Mouse (Mus musculus): ENCODE measurements around the gene Ikbke. TPM values are rescaled to one million over a fixed set of nuclear protein-coding genes. Genes with fewer than 3 reads are reported as not detected.

Gene Ikbke
- polyA plus RNA-seq, 1 experiment from 2014 or later, result 0.73 TPM

DNA sequence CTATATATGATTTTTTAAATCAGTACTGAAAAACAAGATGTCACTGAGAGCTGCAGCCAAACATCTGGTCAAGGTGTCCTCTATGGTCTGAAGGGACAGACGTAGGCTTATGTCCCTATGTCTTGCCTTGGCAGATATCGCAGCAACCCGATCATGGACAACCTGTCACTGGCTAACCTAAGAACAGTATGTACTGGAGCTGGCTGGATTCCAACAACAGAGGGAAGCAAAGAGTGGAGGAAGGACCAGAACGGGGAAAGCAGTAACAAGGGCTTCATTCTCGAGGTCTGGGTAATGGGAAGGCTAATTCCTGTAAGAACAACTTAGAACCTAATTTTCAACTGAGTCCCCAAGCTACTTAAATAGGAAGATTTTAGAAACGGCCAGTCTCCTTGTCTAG is 9.5 kb upstream of the Ikbke start:
- no peak for ATAC-seq
- Histone ChIP-seq H3K4me3 (ENCODE audit: low read depth, low read length) (no peak overlapping the region), H3K27ac (ENCODE audit: low read length) (no peak overlapping the region), H3K27me3 (ENCODE audit: control insufficient read depth, insufficient read depth, low read depth, low read length) (no peaks in the 10 kb centered on the region), H3K36me3 (ENCODE audit: control insufficient read depth, insufficient read depth, low read length) (peaks cover 20% of the 10 kb centered on the region), H3K4me2 (ENCODE audit: low read length) (no peak overlapping the region), H3K4me1 (ENCODE audit: control insufficient read depth, insufficient read depth, low read length) (no peaks in the 10 kb centered on the region), H3K9me3 (replicated peaks; ENCODE audit: control insufficient read depth, low read length, poor library complexity, severe bottlenecking) (no peaks in the 10 kb centered on the region), H3K9ac (ENCODE audit: low read depth, low read length) (no peak overlapping the region)
- 89% methylated on average over 6 of the region's 6 CpGs for WGBS

GRCm38 (mm10) chr1:131287267-131287666 is 7.9 kb upstream of the Ikbke start:
- Histone ChIP-seq H3K4me2 (ENCODE audit: low read length) (no peak overlapping the region), H3K36me3 (ENCODE audit: control insufficient read depth, insufficient read depth, low read length) (peaks cover 20% of the 10 kb centered on the region), H3K4me1 (ENCODE audit: control insufficient read depth, insufficient read depth, low read length) (no peaks in the 10 kb centered on the region), H3K27me3 (ENCODE audit: control insufficient read depth, insufficient read depth, low read depth, low read length) (no peaks in the 10 kb centered on the region), H3K9ac (ENCODE audit: low read depth, low read length) (no peak overlapping the region), H3K4me3 (ENCODE audit: low read depth, low read length) (no peak overlapping the region), H3K27ac (ENCODE audit: low read length) (no peak overlapping the region), H3K9me3 (replicated peaks; ENCODE audit: control insufficient read depth, low read length, poor library complexity, severe bottlenecking) (no peaks in the 10 kb centered on the region)
- 62% methylated on average over 2 of the region's 2 CpGs for WGBS
- ATAC-seq, result no peak

GRCm38 (mm10) chr1:131286803-131287202 is 7.4 kb upstream of the Ikbke start:
- no peak for ATAC-seq
- Histone ChIP-seq H3K4me1 (ENCODE audit: control insufficient read depth, insufficient read depth, low read length) (no peaks in the 10 kb centered on the region), H3K4me2 (ENCODE audit: low read length) (no peak overlapping the region), H3K27ac (ENCODE audit: low read length) (no peak overlapping the region), H3K4me3 (ENCODE audit: low read depth, low read length) (no peak overlapping the region), H3K27me3 (ENCODE audit: control insufficient read depth, insufficient read depth, low read depth, low read length) (no peaks in the 10 kb centered on the region), H3K9ac (ENCODE audit: low read depth, low read length) (no peak overlapping the region), H3K36me3 (ENCODE audit: control insufficient read depth, insufficient read depth, low read length) (peaks cover 18% of the 10 kb centered on the region), H3K9me3 (replicated peaks; ENCODE audit: control insufficient read depth, low read length, poor library complexity, severe bottlenecking) (no peaks in the 10 kb centered on the region)
- WGBS, result 89% methylated on average over 5 of the region's 5 CpGs

DNA sequence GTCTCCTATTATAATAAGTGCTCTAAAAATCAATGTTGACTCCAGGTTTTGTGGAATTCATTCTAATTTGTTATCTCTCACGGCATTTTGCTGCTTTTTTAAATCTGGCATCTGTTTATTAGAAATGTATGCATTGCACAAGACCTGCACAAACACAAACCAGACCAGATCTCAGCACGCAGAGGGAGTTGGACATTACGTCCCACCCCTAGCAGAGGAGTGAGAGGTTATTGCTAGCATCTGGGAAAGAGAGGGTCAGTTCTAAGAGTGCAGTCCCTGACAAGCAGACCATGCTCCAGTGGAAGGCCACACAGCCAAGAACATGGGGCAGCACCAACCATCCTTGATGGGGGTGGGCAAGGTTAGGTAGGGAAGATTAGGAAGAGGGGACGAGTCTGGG is 5.2 kb upstream of the Ikbke start:
- WGBS, result 89% methylated on average over 4 of the region's 4 CpGs
- no peak for ATAC-seq
- no peaks in the 10 kb centered on the region for H3K4me1 ChIP-seq (ENCODE audit: control insufficient read depth, insufficient read depth, low read length)
- H3K27ac ChIP-seq (ENCODE audit: low read length), result no peak overlapping the region
- H3K36me3 ChIP-seq (ENCODE audit: control insufficient read depth, insufficient read depth, low read length), result peaks cover 10% of the 10 kb centered on the region
- H3K9ac ChIP-seq (ENCODE audit: low read depth, low read length), result no peak overlapping the region
- H3K4me3 ChIP-seq (ENCODE audit: low read depth, low read length), result no peak overlapping the region
- H3K9me3 ChIP-seq (replicated peaks; ENCODE audit: control insufficient read depth, low read length, poor library complexity, severe bottlenecking), result no peaks in the 10 kb centered on the region
- H3K27me3 ChIP-seq (ENCODE audit: control insufficient read depth, insufficient read depth, low read depth, low read length), result no peaks in the 10 kb centered on the region
- H3K4me2 ChIP-seq (ENCODE audit: low read length), result no peak overlapping the region

DNA sequence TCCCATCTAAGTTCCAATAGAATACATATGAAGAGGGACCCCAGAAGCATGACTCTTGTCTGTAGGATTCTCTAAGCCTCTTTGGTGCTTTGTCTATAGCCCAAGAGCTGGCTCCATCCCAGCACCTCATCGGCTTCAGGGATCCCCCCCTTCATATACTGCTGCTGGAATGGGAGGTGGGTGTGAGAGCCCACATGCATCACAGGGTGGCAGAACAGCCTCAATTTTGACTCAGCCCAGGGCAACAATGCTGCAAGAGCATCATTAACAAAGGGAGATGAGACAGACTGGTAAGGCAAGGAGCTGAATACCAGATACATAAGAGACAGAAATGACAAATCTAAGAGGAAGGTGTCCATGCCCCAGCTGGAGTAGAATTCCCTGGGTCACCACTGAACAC is 4.8 kb upstream of the Ikbke start:
- no peak overlapping the region for H3K4me2 ChIP-seq (ENCODE audit: low read length)
- H3K36me3 ChIP-seq (ENCODE audit: control insufficient read depth, insufficient read depth, low read length), result peaks cover 8% of the 10 kb centered on the region; the same call in 1 of the 2 replicates
- no peak overlapping the region for H3K9ac ChIP-seq (ENCODE audit: low read depth, low read length)
- 0 out of 2 replicates have a peak, but pooled peaks have one; percentile 25 for ATAC-seq
- no peaks in the 10 kb centered on the region for H3K27me3 ChIP-seq (ENCODE audit: control insufficient read depth, insufficient read depth, low read depth, low read length)
- no peaks in the 10 kb centered on the region for H3K9me3 ChIP-seq (replicated peaks; ENCODE audit: control insufficient read depth, low read length, poor library complexity, severe bottlenecking)
- 52% methylated on average over 1 of the region's 1 CpGs for WGBS
- no peaks in the 10 kb centered on the region for H3K4me1 ChIP-seq (ENCODE audit: control insufficient read depth, insufficient read depth, low read length)
- H3K4me3 ChIP-seq (ENCODE audit: low read depth, low read length), result no peak overlapping the region
- H3K27ac ChIP-seq (ENCODE audit: low read length), result no peak overlapping the region

- WGBS, result 54% methylated on average over 4 of the region's 4 CpGs
- no peak for ATAC-seq
- Histone ChIP-seq H3K36me3 (ENCODE audit: control insufficient read depth, insufficient read depth, low read length) (no peaks in the 10 kb centered on the region), H3K9me3 (replicated peaks; ENCODE audit: control insufficient read depth, low read length, poor library complexity, severe bottlenecking) (no peaks in the 10 kb centered on the region), H3K4me1 (ENCODE audit: control insufficient read depth, insufficient read depth, low read length) (no peaks in the 10 kb centered on the region), H3K9ac (ENCODE audit: low read depth, low read length) (no peak overlapping the region), H3K27ac (ENCODE audit: low read length) (no peak overlapping the region), H3K4me2 (ENCODE audit: low read length) (no peak overlapping the region), H3K4me3 (ENCODE audit: low read depth, low read length) (no peak overlapping the region), H3K27me3 (ENCODE audit: control insufficient read depth, insufficient read depth, low read depth, low read length) (no peaks in the 10 kb centered on the region)
These were observed 2.3 kb upstream of the Ikbke start for GRCm38 (mm10) chr1:131281731-131282130.

- no peak overlapping the region for H3K9ac ChIP-seq (ENCODE audit: low read depth, low read length)
- 71% methylated on average over 3 of the region's 3 CpGs for WGBS
- no peaks in the 10 kb centered on the region for H3K4me1 ChIP-seq (ENCODE audit: control insufficient read depth, insufficient read depth, low read length)
- no peak overlapping the region for H3K27ac ChIP-seq (ENCODE audit: low read length)
- H3K4me2 ChIP-seq (ENCODE audit: low read length), result no peak overlapping the region
- no peaks in the 10 kb centered on the region for H3K36me3 ChIP-seq (ENCODE audit: control insufficient read depth, insufficient read depth, low read length)
- no peaks in the 10 kb centered on the region for H3K9me3 ChIP-seq (replicated peaks; ENCODE audit: control insufficient read depth, low read length, poor library complexity, severe bottlenecking)
- no peak for ATAC-seq
- no peaks in the 10 kb centered on the region for H3K27me3 ChIP-seq (ENCODE audit: control insufficient read depth, insufficient read depth, low read depth, low read length)
- no peak overlapping the region for H3K4me3 ChIP-seq (ENCODE audit: low read depth, low read length)
These were observed 874 bp upstream of the Ikbke start for GRCm38 (mm10) chr1:131280280-131280679.

DNA sequence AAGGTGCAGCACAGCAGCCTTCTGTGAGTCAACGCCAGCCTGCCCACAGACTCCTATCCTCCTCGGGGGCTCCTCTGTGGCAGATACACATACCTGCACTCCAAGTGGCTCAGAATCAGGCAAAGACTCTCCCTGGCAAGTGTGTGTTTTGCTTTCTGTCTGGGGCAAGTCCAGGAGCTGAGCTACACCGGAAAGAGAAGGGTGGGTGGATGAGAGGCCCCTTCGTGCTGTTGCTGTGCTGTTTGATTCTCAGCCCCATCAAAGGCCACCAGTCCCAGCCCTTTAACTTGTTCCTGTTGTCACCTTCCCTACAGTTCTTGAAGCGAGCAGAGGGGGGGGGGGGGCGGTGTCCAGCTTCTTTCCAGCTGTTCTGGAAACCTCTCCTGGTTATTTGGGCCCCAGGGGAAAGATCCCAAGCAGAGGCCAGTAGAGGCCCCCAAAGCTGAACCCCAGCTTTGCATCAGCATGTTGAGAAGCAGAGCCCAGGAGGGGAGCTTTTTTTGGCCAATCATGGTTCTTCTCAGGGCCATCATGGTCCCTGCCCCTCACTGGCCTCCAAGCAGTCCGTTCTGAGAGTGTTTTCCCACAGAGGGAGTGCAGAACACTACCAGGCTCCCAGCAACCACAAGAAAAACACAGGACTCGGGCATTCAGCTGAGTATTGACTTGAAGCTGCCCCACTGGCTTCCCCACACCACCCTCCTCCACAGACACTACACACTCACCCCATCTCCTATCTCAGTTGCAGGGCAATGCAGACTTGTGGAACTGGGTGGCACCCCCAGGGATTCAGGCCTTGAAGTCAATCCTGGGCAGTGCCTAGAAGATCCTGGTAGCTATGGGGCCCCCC is 575 bp downstream of the Ikbke start:
- H3K4me1 ChIP-seq (ENCODE audit: control insufficient read depth, insufficient read depth, low read length), result no peaks in the 10 kb centered on the region
- H3K36me3 ChIP-seq (ENCODE audit: control insufficient read depth, insufficient read depth, low read length), result no peaks in the 10 kb centered on the region
- H3K27me3 ChIP-seq (ENCODE audit: control insufficient read depth, insufficient read depth, low read depth, low read length), result no peaks in the 10 kb centered on the region
- H3K9ac ChIP-seq (ENCODE audit: low read depth, low read length), result no peak overlapping the region
- WGBS, result 59% methylated on average over 7 of the region's 8 CpGs
- no peak overlapping the region for H3K4me3 ChIP-seq (ENCODE audit: low read depth, low read length)
- no peaks in the 10 kb centered on the region for H3K9me3 ChIP-seq (replicated peaks; ENCODE audit: control insufficient read depth, low read length, poor library complexity, severe bottlenecking)
- no peak for ATAC-seq
- H3K27ac ChIP-seq (ENCODE audit: low read length), result no peak overlapping the region
- H3K4me2 ChIP-seq (ENCODE audit: low read length), result no peak overlapping the region

DNA sequence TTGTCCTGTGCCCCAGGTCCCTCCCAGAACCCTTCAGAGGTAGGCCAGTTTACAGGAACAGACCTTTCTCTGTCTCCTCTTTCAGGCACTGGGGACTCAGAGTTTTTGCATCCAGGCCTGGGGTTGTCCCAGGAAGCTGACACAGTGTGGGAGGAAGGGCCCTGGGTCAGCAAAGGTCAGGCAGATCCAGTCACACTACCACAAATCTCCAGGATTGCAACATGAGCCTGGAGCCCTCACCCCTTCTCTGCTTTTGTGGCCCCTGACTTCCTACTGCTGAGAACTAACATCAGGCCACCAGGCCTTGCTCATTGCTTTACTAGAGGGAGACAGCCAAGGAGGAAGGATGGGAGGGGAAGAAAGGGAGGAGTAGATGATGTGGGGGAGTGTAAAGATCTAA is 2.6 kb downstream of the Ikbke start:
- Histone ChIP-seq H3K4me1 (ENCODE audit: control insufficient read depth, insufficient read depth, low read length) (no peaks in the 10 kb centered on the region), H3K4me3 (ENCODE audit: low read depth, low read length) (no peak overlapping the region), H3K27ac (ENCODE audit: low read length) (no peak overlapping the region), H3K4me2 (ENCODE audit: low read length) (no peak overlapping the region), H3K36me3 (ENCODE audit: control insufficient read depth, insufficient read depth, low read length) (no peaks in the 10 kb centered on the region), H3K9ac (ENCODE audit: low read depth, low read length) (no peak overlapping the region), H3K27me3 (ENCODE audit: control insufficient read depth, insufficient read depth, low read depth, low read length) (no peaks in the 10 kb centered on the region), H3K9me3 (replicated peaks; ENCODE audit: control insufficient read depth, low read length, poor library complexity, severe bottlenecking) (no peaks in the 10 kb centered on the region)
- no peak for ATAC-seq

Data from midbrain, embryonic 16.5 days (tissue).